Mouse (Mus musculus): ENCODE measurements around the gene Tjp1.

DNA sequence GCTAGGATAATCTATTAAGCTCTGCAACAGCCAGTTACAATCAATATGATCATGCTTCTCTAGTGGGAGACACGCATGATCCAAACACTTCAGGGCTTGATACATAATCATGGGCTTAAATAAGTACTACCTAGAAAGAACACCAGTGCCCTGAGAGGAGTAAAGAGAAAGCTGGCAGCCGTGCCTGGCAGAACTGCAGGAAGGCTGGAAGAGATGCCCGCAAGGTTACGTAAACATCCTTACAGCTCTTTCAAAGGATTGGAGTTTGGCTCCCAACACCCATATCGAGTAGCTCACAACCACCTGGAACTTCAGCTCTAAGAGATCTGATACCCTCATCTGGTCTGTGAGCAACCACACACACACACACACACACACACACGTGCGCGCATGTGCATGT lies 167.8 kb downstream of the Tjp1 start:
- TF ChIP-seq CTCF (IDR thresholded peaks at IDR 0.05; ENCODE audit: control insufficient read depth, insufficient read depth, insufficient read length) = no peak
- no peak for TF ChIP-seq FOSL1 (IDR thresholded peaks at IDR 0.05; ENCODE audit: insufficient read depth, low read length, poor library complexity, severe bottlenecking)
- no peak for TF ChIP-seq MYOD1 (IDR thresholded peaks at IDR 0.05; ENCODE audit: control insufficient read depth, insufficient read length, low read depth)
